Mouse (Mus musculus) heart, adult 2 months (tissue): ENCODE measurements around the gene Slc12a8. TPM values are rescaled to one million over a fixed set of nuclear protein-coding genes. Genes with fewer than 3 reads are reported as not detected.

Source experiments
- DNase-seq, 2 experiments: peaks; one replicate each; pipeline ENCODE4 v3.0.0; 2021
- H3K27ac ChIP-seq: fragments of 200-600 bp; 2 replicates; pipeline ENCODE4 v1.8.1; 2022
- H3K27me3 ChIP-seq: fragments of 200-500 bp; 2 replicates; pipeline ENCODE4 v1.6.1; 2012; ENCODE audit warnings: mild to moderate bottlenecking, low read length, inconsistent platforms, mixed read lengths; ENCODE audit not compliant: control insufficient read depth, insufficient read depth
- H3K36me3 ChIP-seq: fragments of 200-500 bp; 2 replicates; pipeline ENCODE4 v1.6.1; 2012; ENCODE audit warnings: low read length, inconsistent platforms; ENCODE audit not compliant: control insufficient read depth, insufficient read depth
- H3K4me1 ChIP-seq: fragments of 200-500 bp; 2 replicates; pipeline ENCODE4 v1.6.1; 2011; ENCODE audit warnings: low read length; ENCODE audit not compliant: control insufficient read depth, insufficient read depth
- H3K4me3 ChIP-seq: fragments of 200-600 bp; 2 replicates; pipeline ENCODE4 v1.8.1; 2022
- H3K79me2 ChIP-seq: fragments of 200-500 bp; replicated peaks from 2 replicates; pipeline ENCODE4 v1.6.1; 2012; ENCODE audit warnings: mild to moderate bottlenecking, inconsistent platforms, low read length, moderate library complexity, mixed read lengths; ENCODE audit not compliant: control insufficient read depth, insufficient read depth
- H3K9ac ChIP-seq: fragments of 200-500 bp; 2 replicates; pipeline ENCODE4 v1.6.1; 2012; ENCODE audit warnings: low read depth, mild to moderate bottlenecking, control low read depth, inconsistent platforms, low read length, mixed read lengths
- CTCF ChIP-seq: fragments of 200-600 bp; IDR thresholded peaks from 2 replicates; pipeline ENCODE4 v1.8.1; 2022; ENCODE audit warnings: antibody characterized with exemption, mild to moderate bottlenecking, moderate library complexity
- EP300 ChIP-seq: fragments of 200-500 bp; IDR thresholded peaks from 2 replicates; pipeline ENCODE4 v1.6.1; 2011; ENCODE audit warnings: low read depth, low read length, control low read depth; ENCODE audit not compliant: insufficient read depth
- POLR2A ChIP-seq: fragments of 200-500 bp; IDR thresholded peaks from 2 replicates; pipeline ENCODE4 v1.6.1; 2011; ENCODE audit warnings: mild to moderate bottlenecking, low read depth, low read length, control low read depth; ENCODE audit not compliant: insufficient read depth
- WGBS: fragments of 180-500 bp; shearing (Covaris S2); methylation state at CpG from one replicate; pipeline ENCODE4 v1.1.7; 2018; 5-methylcytosine and 5-hydroxymethylcytosine counted together
- intact Hi-C: fragments of 180-260 bp; cut with DNase I; formaldehyde crosslinking; loops from one replicate; pipeline ENCODE4 v1.15.1; 2025
- polyA plus RNA-seq: library from polyadenylated mRNA; depleted of rRNA; stranded (reverse); fragments of >200 nt; gene quantifications from 2 replicates; pipeline ENCODE4 v1.2.3, GENCODE M21; 2012
- total RNA-seq, 2 experiments: library from RNA; stranded (reverse); gene quantifications; 2 replicates each; pipeline ENCODE4 v1.2.3; 2021

The Slc12a8 gene
- total and polyA plus RNA-seq, 3 experiments = 0.31 to 0.66 (median 0.45) TPM

DNA sequence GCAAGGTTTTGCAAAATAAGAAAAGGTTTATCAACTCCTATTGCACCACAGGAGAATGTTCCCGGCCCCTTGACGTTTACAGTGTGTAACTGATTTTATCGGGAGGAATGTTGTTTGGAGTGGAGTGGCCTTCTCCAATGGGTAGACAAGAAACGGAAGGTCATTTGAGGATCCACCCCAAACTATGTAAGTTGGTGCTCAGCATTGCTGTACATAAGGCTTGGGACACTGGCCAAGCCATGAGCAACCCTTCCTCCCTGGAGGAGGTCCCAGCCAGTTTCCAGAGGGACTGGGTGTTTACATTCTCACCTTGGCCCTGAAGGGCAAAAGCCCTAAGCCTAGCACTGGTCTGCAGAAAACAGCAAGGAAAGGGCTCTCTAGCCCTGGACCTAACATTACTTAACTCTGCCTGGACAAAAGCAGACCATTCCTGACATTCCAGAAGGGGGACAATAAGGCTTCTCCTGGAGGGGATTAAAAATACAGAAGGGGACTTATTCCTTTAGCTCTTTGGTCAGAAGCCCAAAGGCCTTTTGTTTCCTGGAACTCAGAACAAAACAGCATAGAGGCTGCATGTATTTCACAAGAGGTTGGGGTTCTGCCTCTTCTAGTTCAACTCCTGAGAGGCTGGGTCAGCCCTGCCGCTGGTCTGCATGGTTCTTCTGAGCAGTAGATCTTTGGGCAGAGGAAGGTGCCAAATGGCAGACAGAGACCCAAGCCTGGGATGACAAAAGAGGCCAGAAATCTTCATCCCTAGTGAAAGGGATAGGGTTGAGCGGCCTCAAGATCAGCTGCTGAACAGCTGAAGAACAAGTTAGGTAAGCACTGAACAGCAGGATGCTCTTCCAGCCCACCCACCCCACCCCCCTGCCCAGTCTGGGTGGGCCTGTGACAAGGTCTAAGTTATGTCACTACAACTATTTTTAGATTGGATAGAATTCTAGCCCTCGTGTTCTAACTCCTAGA, 159.5 kb downstream of the Slc12a8 start:
- no peak overlapping the region for H3K4me3 ChIP-seq
- DNase-seq = peak; percentile 75 to 85
- peaks cover 14% of the 10 kb centered on the region for H3K36me3 ChIP-seq
- no peaks in the 10 kb centered on the region for H3K27me3 ChIP-seq
- intact Hi-C loops = loop anchor here (1.0 kb wide), 2 partner anchors 92 to 113 kb away; no protein-coding TSS in a partner anchor
- peaks cover 41% of the 10 kb centered on the region for H3K4me1 ChIP-seq
- H3K9ac ChIP-seq = no peak overlapping the region
- no peaks in the 10 kb centered on the region for H3K79me2 ChIP-seq
- TF ChIP-seq CTCF = no peak
- TF ChIP-seq EP300 = peak; percentile 96
- peak; percentile 44; the same call in 1 of the 2 replicates for TF ChIP-seq POLR2A
- 20% methylated on average over 7 of the region's 7 CpGs for WGBS
- peak overlapping the region; percentile 83 for H3K27ac ChIP-seq

- intact Hi-C loops = no loop called here
- H3K79me2 ChIP-seq = no peaks in the 10 kb centered on the region
Measured at GRCm38 (mm10) chr16:33677313-33677690, 160.2 kb downstream of the Slc12a8 start.

DNA sequence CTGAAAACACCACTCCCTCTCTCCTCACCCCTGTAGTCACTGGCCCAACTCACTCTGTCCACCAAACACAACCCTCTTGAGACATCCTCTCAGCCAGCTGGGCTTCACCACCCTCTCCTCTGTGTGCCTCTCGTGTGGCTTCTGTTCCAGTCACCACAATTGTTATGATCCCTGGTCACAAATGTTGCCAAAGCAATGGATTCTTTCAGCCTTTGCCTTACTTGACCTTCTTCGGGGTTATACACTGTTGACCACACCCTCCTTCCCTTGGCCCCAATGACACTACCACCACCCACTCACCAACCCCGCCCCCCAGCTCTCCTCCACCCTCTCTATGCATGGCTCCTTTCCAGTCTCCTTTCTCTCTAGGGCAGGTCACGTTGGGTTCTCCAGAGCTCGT, 160.8 kb downstream of the Slc12a8 start:
- H3K27me3 ChIP-seq = no peaks in the 10 kb centered on the region
- peaks cover 47% of the 10 kb centered on the region for H3K4me1 ChIP-seq
- 11% methylated on average over 5 of the region's 5 CpGs for WGBS
- peak overlapping the region; percentile 83 for H3K27ac ChIP-seq
- H3K9ac ChIP-seq = peak overlapping the region; percentile 9
- peak; percentile 71 to 79 for DNase-seq
- no peaks in the 10 kb centered on the region for H3K79me2 ChIP-seq
- no peak overlapping the region for H3K4me3 ChIP-seq
- intact Hi-C loops = no loop called here
- H3K36me3 ChIP-seq = peaks cover 14% of the 10 kb centered on the region
- peak; percentile 87 for TF ChIP-seq EP300
- TF ChIP-seq CTCF = no peak
- TF ChIP-seq POLR2A = peak; percentile 43; the same call in 1 of the 2 replicates

More at GRCm38 (mm10) chr16:33677313-33677690, 160.2 kb downstream of the Slc12a8 start:
- 66% methylated on average over 7 of the region's 7 CpGs for WGBS
- H3K4me3 ChIP-seq = no peak overlapping the region
- no peak for DNase-seq
- no peaks in the 10 kb centered on the region for H3K27me3 ChIP-seq
- TF ChIP-seq EP300 = no peak
- no peak for TF ChIP-seq POLR2A
- no peak for TF ChIP-seq CTCF
- peaks cover 14% of the 10 kb centered on the region for H3K36me3 ChIP-seq
- H3K4me1 ChIP-seq = peaks cover 43% of the 10 kb centered on the region
- peak overlapping the region; percentile 12 for H3K9ac ChIP-seq
- peak overlapping the region; percentile 83 for H3K27ac ChIP-seq

DNA sequence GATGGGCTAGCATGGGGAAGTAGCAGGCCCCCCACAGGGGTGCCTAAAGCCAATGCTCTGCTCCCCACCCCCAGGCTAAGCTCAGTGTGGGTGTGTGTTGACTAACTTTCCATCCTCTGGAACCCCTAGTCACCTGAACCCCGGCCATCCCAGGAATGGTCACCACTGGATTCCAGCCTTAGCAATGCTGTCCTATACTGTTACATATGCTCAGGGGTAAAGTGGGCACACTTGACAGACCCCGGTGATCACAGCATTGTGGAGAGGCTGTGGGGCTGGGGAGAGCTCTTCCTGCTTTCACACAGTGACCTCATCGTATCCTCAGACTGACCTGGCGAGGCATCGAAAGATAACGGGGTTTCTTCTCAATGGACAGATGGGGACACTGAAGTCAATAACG, 163.1 kb downstream of the Slc12a8 start:
- H3K27me3 ChIP-seq = no peaks in the 10 kb centered on the region
- peaks cover 44% of the 10 kb centered on the region for H3K4me1 ChIP-seq
- H3K9ac ChIP-seq = no peak overlapping the region
- 54% methylated on average over 7 of the region's 7 CpGs for WGBS
- no peak for TF ChIP-seq EP300
- no peak for TF ChIP-seq CTCF
- TF ChIP-seq POLR2A = no peak
- H3K4me3 ChIP-seq = no peak overlapping the region
- DNase-seq = peak in 1 of 2 experiments; percentile 24
- no peaks in the 10 kb centered on the region; the same call in 1 of the 2 replicates for H3K79me2 ChIP-seq
- peaks cover 14% of the 10 kb centered on the region for H3K36me3 ChIP-seq
- H3K27ac ChIP-seq = peak overlapping the region; percentile 87
- intact Hi-C loops = loop anchor here (1.0 to 2.0 kb wide), 2 partner anchors 35 to 98 kb away; no protein-coding TSS in a partner anchor

DNA sequence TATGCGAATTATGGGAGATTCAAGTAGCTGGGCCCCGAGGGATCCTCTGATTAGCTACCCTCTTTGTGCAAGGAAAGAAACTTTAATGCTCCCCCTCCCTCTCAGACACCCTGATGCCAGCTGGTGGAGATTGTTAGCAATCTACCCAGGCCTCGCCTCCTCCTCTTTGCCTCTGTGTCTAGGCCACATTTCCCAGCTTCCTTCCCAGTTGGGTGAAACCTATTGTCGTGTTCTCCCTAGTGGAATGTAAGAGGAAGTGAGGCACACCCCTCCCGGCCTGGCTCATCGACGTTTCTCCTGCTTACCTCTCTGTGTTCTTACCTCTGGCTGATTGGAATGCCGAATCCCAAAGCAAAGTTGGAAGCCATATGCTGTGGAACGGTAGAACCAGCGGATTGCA, 163.7 kb downstream of the Slc12a8 start:
- H3K36me3 ChIP-seq = peaks cover 13% of the 10 kb centered on the region
- DNase-seq = peak; percentile 62 to 73
- peaks cover 41% of the 10 kb centered on the region for H3K4me1 ChIP-seq
- no peak overlapping the region for H3K4me3 ChIP-seq
- H3K27ac ChIP-seq = peak overlapping the region; percentile 87
- TF ChIP-seq POLR2A = peak; percentile 40
- TF ChIP-seq EP300 = peak; percentile 98
- peak; percentile 28 for TF ChIP-seq CTCF
- H3K27me3 ChIP-seq = no peaks in the 10 kb centered on the region
- no peak overlapping the region for H3K9ac ChIP-seq
- intact Hi-C loops = loop anchor here (1.0 to 2.0 kb wide), 2 partner anchors 34 to 99 kb away; no protein-coding TSS in a partner anchor
- no peaks in the 10 kb centered on the region; the same call in 1 of the 2 replicates for H3K79me2 ChIP-seq
- 39% methylated on average over 10 of the region's 10 CpGs for WGBS
